Mouse (Mus musculus): ENCODE measurements at regions not wholly inside any gene's neighbourhood (a gene's known extent, or its start where the extent isn't known, plus 50 kb on each side); places are given as distances from the start of the nearest gene placed in this dataset.

DNA sequence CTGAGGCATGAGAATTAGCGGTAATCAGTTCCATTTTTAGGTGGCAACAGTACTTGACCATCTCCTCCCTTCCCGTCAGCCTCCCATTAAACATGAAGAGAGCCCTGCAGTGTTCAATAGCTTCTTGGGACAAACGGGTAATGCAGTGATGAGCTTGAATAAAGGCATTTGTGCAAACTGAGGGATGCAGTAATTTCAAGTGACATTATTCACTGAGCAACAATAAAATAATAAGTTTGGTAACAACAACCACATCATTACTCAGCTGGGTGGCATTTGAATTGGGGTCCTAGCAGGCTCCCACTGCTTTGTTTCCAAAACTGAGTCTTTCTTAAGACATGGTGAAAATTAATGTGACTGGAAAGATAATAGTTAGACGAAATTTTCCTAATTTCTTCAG lies 315.2 kb upstream of the C030005K15Rik start:
- no peak for DNase-seq (ENCODE audit: low read depth, low spot score)

DNA sequence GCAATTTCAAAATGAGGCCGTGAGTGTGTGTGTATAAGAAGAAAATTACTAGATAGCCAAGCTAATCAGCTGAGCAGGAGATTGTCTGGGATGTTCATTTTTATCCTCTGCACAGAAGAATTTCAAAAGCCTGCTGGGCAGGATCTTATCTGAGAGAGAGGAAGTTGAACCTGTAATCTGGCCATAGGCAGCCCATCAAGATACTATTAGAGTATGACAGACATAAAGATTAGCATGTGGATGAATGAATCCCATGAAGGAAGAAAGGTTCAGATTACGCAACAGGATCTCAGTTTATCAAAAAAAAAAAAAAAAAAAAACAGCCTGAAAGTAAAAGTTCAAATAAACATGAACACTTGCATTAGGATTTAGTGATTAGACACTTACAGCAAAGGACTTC lies 317.3 kb upstream of the C030005K15Rik start:
- DNase-seq (ENCODE audit: low read depth, low spot score) = no peak

- no peak for DNase-seq (ENCODE audit: low read depth, low spot score)
Observed at GRCm38 (mm10) chr10:98044579-98044978, 318.0 kb upstream of the C030005K15Rik start.

- DNase-seq (ENCODE audit: low read depth, low spot score) = no peak
Observed at GRCm38 (mm10) chr10:98073432-98073831, 346.9 kb upstream of the C030005K15Rik start.

GRCm38 (mm10) chr10:98084881-98085280 lies 358.3 kb upstream of the C030005K15Rik start:
- no peak for DNase-seq (ENCODE audit: low read depth, low spot score)

DNA sequence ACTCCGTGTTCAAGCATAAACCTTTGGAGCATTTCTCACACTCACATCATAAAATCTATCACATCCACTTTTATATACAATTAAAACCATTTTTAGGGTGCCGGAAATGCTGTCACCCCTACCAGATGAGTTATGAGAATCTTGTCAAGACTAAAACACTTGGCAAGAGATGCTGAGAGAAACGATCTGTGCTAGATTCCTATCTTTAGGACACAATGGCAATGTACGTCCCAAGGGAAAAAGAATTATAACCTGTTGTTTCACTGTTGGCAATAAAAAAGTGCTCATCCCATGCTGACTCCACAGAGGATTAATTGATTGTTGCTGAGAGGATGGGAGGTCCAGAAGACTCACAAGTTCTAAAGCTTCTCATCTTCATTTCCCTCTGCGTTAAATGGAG lies 389.7 kb upstream of the C030005K15Rik start:
- no peak for DNase-seq (ENCODE audit: low read depth, low spot score)

DNA sequence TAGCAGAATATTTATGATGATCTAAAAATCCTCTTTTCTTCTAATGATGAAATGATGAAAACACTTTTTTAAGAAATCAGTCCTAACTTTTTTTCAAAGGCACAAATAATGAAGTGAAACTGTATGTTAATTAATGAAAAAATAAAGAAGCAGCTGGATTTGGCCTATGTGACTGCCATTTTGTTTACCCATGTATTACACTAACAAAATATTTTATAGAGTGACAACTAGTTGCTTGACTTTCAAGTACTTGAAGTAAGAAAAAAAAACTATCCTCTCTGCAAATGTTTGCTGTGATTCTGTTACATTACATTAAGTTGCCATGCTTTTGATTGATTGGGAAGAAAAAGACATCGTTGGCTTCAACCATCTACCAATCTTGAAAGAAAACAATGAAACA lies 399.2 kb upstream of the C030005K15Rik start:
- no peak for DNase-seq (ENCODE audit: low read depth, low spot score)

DNA sequence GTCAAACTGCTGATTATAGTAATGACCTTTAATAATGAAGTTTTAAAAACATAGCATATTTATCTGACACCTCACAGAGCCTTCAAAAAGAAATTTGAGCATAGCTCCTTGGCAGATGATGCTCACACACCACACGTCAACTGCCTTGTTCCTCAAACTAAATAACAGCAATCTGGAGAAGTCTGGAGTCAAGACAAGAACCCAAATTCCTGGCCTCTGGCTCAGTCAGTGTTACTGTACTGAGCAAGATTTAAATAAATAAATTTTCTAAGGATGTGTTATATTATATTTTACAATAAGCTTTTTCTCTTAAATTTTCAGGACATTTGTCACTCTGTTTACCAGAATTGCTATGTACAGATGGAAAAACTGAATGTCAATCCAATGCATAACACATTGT lies 408.5 kb upstream of the C030005K15Rik start:
- DNase-seq (ENCODE audit: low read depth, low spot score) = no peak

DNA sequence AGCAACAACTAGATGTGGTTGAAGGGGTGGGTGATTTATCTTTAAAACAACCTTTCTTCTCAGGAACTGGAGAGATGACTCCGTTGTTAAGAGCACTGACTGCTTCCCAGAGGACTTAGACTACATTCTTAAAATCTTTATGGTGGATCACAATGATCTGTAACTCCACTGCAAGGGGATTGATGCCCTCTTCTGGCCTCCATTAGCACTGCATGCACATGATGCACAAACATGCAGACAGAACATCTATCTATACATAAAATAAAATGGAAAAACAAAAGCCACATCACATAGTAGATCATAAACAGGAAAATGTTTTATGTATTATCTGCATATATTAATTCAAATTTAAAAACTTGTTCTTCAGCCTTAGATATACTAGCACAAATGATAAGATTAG lies 419.2 kb upstream of the C030005K15Rik start:
- peak; percentile 43 for DNase-seq (ENCODE audit: low read depth, low spot score)

DNA sequence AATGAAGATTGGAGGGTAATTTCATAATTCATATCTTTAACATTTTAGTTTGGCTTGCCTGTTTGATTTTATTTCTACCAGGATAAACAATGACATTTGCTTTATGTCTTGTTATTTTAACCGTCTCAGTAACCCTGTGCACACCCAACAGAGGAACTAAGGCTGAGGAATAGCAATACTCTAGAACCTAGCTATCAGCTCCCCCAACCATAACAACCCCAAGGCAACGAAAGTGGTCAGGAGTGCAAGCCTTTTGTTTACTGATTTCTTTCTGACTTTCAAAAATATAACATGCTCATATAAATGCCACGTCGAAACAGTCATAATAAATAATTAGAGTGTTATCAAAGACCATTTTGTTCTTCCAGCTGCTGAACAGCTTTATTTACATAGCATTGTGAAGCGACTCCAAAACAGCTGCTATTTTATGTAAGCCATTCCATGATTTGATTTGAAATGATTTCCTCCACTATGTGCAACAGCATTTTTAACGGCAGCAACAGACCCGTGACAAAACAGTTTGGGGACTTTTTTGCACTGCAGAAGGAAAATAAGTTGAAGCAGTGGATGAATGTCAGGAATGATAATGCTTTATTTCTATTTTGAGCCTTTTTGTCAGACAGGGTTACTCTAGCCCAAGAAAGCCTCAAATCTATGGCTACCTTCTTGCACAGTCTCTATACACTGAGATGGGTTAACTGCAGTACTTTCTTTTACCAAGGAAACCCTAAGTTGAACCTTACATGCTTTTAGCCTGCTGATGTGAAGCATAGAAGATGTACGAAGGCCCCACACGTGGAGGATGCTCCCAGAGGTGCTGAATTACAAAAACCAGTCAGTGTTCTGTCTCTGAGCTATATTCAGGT lies 420.7 kb upstream of the C030005K15Rik start:
- DNase-seq (ENCODE audit: low read depth, low spot score) = no peak

- no peak for DNase-seq (ENCODE audit: low read depth, low spot score)
Observed at GRCm38 (mm10) chr10:98155982-98156381, 429.4 kb upstream of the C030005K15Rik start.

- DNase-seq (ENCODE audit: low read depth, low spot score) = no peak
Observed at GRCm38 (mm10) chr10:98185666-98186065, 459.1 kb upstream of the C030005K15Rik start.

GRCm38 (mm10) chr10:98196852-98197251 lies 470.3 kb upstream of the C030005K15Rik start:
- DNase-seq (ENCODE audit: low read depth, low spot score) = no peak

- no peak for DNase-seq (ENCODE audit: low read depth, low spot score)
Observed at GRCm38 (mm10) chr10:98210246-98210645, 483.7 kb upstream of the C030005K15Rik start.

DNA sequence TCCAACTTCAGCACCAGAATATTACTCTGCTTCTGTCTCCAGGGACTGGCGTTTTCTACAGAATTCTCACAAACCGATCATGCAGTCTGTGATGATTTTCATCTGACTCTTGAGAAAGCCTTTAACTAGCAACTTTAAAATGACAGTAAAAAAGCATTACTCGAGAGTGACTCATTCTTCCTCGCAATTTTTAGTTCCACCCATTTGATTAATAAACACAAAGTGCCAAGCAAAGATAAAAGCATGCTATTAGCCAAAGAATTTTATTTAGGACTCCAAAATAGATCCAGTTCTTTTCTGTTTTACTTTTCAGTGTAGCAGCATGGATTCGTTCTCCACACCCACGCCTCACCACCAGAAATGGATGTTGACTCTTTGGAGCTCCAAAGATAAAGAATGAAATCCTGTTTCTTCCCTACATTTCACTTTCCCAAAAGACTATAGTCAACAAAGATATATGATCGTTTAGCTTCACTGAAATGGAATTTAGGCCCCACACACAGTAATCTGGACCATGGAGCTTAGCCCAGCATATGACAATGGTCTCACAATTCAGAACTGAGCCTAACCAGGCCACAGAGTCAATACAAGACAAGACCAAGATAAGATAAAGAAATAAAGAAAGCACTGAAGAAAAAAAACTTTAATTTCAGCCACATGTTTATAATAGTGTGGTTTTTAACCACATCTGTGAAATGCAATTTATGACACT lies 486.5 kb upstream of the C030005K15Rik start:
- no peak for DNase-seq (ENCODE audit: low read depth, low spot score)

DNA sequence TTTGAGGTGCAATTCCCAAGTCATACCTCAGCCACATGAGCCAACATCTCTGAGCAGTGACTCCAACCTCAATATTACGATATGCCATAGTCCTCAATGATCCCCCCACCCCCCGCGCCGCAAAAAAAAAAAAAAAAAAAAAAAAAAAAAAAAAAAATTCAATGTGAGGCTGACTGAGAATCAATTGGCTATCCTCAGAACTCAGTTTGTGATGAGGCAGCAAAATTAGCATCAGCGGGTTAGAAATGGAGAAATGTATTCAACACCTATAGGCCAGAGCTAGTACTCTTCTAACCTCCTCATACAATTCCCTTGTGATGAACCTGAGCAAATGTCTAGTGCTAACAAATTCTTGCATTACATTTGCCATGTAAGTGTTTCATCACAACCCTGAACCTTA lies 504.5 kb upstream of the C030005K15Rik start:
- no peak for DNase-seq (ENCODE audit: low read depth, low spot score)

DNA sequence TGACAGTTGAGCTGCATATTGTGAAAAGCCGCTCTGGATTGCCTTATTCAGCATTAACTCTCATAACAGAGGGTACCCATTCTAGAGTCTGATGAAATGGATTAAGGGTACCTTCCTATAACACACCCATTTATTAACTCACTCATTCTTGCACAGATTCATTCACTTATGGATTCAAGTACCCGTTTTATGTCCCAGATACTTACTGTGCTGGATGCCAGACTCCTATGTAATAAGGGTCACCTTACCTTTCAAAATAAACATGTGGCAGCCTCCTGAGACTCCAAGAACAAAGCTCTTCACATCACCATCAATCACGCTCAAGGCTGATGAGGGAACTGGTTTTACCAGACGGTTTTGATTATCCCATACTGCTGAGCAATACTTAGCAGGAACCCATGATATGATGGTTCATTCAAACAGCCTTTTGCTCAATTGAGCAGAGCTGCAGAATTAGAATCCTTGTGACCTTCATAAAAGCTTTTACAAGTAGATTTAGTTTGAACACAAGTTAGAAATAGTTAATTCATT lies 505.2 kb upstream of the C030005K15Rik start:
- DNase-seq (ENCODE audit: low read depth, low spot score) = no peak

DNA sequence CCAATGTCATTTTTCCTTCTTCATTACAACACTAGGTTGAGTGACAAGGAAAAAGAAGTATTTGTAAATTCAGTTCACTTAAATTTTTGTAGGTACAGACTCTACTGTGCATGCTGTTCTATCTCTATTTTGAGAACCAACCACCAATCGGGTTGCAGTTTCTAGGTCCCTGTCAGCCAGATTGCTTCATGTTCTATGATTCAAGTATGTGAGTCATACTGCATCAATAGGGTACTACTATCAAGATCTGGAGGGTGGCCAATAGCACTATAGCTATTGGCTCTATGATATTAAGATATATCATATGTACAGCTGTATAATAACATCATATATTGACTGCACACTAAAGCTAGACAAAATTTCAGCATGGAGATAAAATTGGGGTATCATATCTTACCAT lies 521.8 kb upstream of the C030005K15Rik start:
- DNase-seq (ENCODE audit: low read depth, low spot score) = no peak

DNA sequence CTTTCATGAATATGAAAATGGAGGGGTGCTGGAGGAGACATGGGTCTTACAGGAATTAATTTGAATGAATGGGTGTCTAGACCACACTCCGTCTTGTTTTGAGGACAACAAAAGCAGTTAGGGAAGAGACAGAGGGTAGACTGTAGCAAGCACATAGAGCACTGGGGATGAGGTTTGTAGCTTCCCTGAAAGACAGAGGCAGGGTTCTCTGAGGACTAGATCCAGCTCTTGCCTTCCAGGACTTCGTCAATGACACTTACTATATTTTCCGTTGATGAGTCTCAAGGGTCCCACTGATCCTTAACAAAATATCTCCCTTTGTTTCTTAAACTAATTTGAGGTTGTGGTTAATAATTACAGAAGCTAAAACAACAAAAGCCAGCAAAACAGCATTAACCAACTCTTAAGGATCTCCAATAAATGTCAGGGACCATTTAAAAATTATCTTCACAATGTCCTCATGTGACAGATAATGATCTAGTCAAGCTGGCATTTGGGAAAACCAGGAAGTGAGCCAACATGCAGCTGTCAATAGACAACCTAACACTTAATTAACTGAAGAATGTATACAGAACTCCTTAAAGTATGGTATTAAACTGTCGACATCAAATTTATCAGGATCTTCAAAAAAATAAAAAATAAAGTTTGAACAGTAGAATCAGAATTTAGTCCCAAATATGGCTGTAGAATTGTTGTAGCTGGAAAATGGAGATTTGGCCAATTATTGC lies 531.6 kb upstream of the C030005K15Rik start:
- DNase-seq (ENCODE audit: low read depth, low spot score) = no peak

GRCm38 (mm10) chr10:98259283-98259682 lies 532.7 kb upstream of the C030005K15Rik start:
- DNase-seq (ENCODE audit: low read depth, low spot score) = no peak

DNA sequence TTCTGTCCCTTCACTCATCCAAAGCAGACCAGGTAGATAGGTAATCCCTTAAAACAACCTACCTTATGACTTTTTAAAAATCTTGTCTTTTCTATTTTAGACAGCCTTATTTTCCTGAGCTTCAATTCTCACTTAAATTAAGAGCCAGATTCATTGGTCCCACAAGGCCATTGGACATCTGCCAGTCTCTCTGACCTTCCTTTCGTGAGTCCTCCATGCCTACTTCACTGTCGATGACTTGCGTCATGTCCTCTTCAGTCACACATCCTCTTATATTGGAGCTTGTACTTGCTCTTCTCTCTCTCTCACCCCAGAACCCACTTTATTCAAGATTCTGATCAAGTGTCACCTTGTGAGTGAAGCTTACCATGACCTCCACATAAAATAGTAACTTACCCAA lies 542.0 kb upstream of the C030005K15Rik start:
- no peak for DNase-seq (ENCODE audit: low read depth, low spot score)

GRCm38 (mm10) chr10:98291617-98292016 lies 565.1 kb upstream of the C030005K15Rik start:
- DNase-seq (ENCODE audit: low read depth, low spot score) = no peak

Data from ES-CJ7 (cell line).